Mouse (Mus musculus): ENCODE measurements at regions not wholly inside any gene's neighbourhood (a gene's known extent, or its start where the extent isn't known, plus 50 kb on each side); places are given as distances from the start of the nearest gene placed in this dataset.

DNA sequence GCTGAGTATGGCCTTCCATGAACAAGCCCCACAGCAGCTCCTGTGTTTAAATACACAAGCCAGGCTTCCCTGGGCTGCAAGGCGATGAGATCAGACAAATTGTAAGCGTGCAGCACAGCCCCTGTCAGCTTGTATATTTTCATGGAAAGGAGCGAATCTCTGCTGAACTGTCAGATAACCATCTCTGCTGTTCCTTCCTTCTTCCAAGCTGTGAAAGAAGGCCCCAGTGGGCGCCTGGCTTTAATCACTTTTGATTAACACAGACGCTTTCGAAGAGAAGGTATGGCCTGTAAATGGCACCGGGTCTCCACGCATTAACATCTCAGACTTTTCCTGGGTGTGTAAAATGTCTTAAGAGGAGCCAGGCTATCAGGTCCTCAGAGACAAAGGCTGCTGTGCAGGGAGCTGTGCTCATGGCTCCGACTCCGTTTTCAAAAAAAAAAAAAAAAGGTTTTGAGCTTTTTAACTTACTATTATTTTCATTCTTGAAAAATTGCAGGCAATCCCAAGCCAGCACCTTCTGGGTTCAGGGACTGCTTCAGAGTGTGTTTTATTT is 131.9 kb upstream of the Tmem72 start:
- TF ChIP-seq POLR2A (IDR thresholded peaks at IDR 0.05; ENCODE audit: insufficient read depth, low read length) (no peak), EP300 (IDR thresholded peaks at IDR 0.05; ENCODE audit: insufficient read depth, low read depth, low read length) (no peak), CTCF (IDR thresholded peaks at IDR 0.05; ENCODE audit: low read depth, low read length) (no peak)
- no peaks in the 10 kb centered on the region for H3K27me3 ChIP-seq (ENCODE audit: control insufficient read depth, insufficient read depth, low read length, poor library complexity, severe bottlenecking)
- no peak overlapping the region for H3K27ac ChIP-seq (ENCODE audit: insufficient read depth, low read length)
- no peaks in the 10 kb centered on the region for H3K36me3 ChIP-seq (ENCODE audit: control insufficient read depth, insufficient read depth, low read length, poor library complexity, severe bottlenecking)
- H3K4me3 ChIP-seq (ENCODE audit: low read depth, low read length) = no peak overlapping the region
- H3K9ac ChIP-seq (ENCODE audit: low read depth, poor library complexity, severe bottlenecking) = no peak overlapping the region
- no peaks in the 10 kb centered on the region for H3K9me3 ChIP-seq (replicated peaks; ENCODE audit: control insufficient read depth, insufficient read depth, low read length, poor library complexity, severe bottlenecking)
- no peaks in the 10 kb centered on the region for H3K4me1 ChIP-seq (ENCODE audit: control insufficient read depth, insufficient read depth, low read length)

- Histone ChIP-seq H3K9ac (ENCODE audit: low read depth, poor library complexity, severe bottlenecking) (no peak overlapping the region), H3K27me3 (ENCODE audit: control insufficient read depth, insufficient read depth, low read length, poor library complexity, severe bottlenecking) (no peaks in the 10 kb centered on the region), H3K4me1 (ENCODE audit: control insufficient read depth, insufficient read depth, low read length) (no peaks in the 10 kb centered on the region), H3K36me3 (ENCODE audit: control insufficient read depth, insufficient read depth, low read length, poor library complexity, severe bottlenecking) (no peaks in the 10 kb centered on the region), H3K27ac (ENCODE audit: insufficient read depth, low read length) (no peak overlapping the region), H3K4me3 (ENCODE audit: low read depth, low read length) (no peak overlapping the region), H3K9me3 (replicated peaks; ENCODE audit: control insufficient read depth, insufficient read depth, low read length, poor library complexity, severe bottlenecking) (no peaks in the 10 kb centered on the region)
- TF ChIP-seq POLR2A (IDR thresholded peaks at IDR 0.05; ENCODE audit: insufficient read depth, low read length) = no peak
- TF ChIP-seq CTCF (IDR thresholded peaks at IDR 0.05; ENCODE audit: low read depth, low read length) = no peak
- TF ChIP-seq EP300 (IDR thresholded peaks at IDR 0.05; ENCODE audit: insufficient read depth, low read depth, low read length) = no peak
These were observed 137.3 kb upstream of the Tmem72 start for GRCm38 (mm10) chr6:116854029-116854428.

- H3K27me3 ChIP-seq (ENCODE audit: control insufficient read depth, insufficient read depth, low read length, poor library complexity, severe bottlenecking) = no peaks in the 10 kb centered on the region
- TF ChIP-seq POLR2A (IDR thresholded peaks at IDR 0.05; ENCODE audit: insufficient read depth, low read length) (no peak), EP300 (IDR thresholded peaks at IDR 0.05; ENCODE audit: insufficient read depth, low read depth, low read length) (no peak), CTCF (IDR thresholded peaks at IDR 0.05; ENCODE audit: low read depth, low read length) (no peak)
- no peaks in the 10 kb centered on the region for H3K4me1 ChIP-seq (ENCODE audit: control insufficient read depth, insufficient read depth, low read length)
- H3K4me3 ChIP-seq (ENCODE audit: low read depth, low read length) = no peak overlapping the region
- H3K27ac ChIP-seq (ENCODE audit: insufficient read depth, low read length) = no peak overlapping the region
- no peak overlapping the region for H3K9ac ChIP-seq (ENCODE audit: low read depth, poor library complexity, severe bottlenecking)
- H3K9me3 ChIP-seq (replicated peaks; ENCODE audit: control insufficient read depth, insufficient read depth, low read length, poor library complexity, severe bottlenecking) = no peaks in the 10 kb centered on the region
- no peaks in the 10 kb centered on the region for H3K36me3 ChIP-seq (ENCODE audit: control insufficient read depth, insufficient read depth, low read length, poor library complexity, severe bottlenecking)
These were observed 139.4 kb upstream of the Tmem72 start for GRCm38 (mm10) chr6:116856093-116856492.

GRCm38 (mm10) chr6:116856917-116857491 is 140.3 kb upstream of the Tmem72 start:
- Histone ChIP-seq H3K27me3 (ENCODE audit: control insufficient read depth, insufficient read depth, low read length, poor library complexity, severe bottlenecking) (no peaks in the 10 kb centered on the region), H3K36me3 (ENCODE audit: control insufficient read depth, insufficient read depth, low read length, poor library complexity, severe bottlenecking) (no peaks in the 10 kb centered on the region), H3K9me3 (replicated peaks; ENCODE audit: control insufficient read depth, insufficient read depth, low read length, poor library complexity, severe bottlenecking) (no peaks in the 10 kb centered on the region), H3K4me3 (ENCODE audit: low read depth, low read length) (no peak overlapping the region), H3K27ac (ENCODE audit: insufficient read depth, low read length) (no peak overlapping the region), H3K4me1 (ENCODE audit: control insufficient read depth, insufficient read depth, low read length) (no peaks in the 10 kb centered on the region), H3K9ac (ENCODE audit: low read depth, poor library complexity, severe bottlenecking) (no peak overlapping the region)
- no peak for TF ChIP-seq CTCF (IDR thresholded peaks at IDR 0.05; ENCODE audit: low read depth, low read length)
- no peak for TF ChIP-seq POLR2A (IDR thresholded peaks at IDR 0.05; ENCODE audit: insufficient read depth, low read length)
- TF ChIP-seq EP300 (IDR thresholded peaks at IDR 0.05; ENCODE audit: insufficient read depth, low read depth, low read length) = no peak

DNA sequence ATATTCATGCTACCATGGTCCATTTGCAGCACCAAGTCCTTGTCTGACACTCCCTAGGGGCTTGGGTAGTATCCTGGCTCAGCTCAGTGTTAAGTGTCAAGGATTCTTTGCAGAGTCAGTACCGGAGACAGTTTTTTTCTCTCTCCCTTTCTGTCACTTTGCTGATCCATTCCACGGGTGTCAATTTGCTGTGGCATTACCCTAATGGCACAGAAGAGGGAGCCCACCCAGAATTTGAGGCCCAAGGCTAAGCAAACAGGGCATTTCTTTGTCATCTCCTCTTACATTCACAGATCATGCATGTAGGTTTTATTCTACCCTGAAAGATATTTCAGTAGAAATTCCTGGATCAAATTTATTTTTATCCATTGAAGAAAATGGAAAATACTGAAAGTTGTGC is 146.4 kb upstream of the Tmem72 start:
- TF ChIP-seq EP300 (IDR thresholded peaks at IDR 0.05; ENCODE audit: insufficient read depth, low read depth, low read length) = no peak
- no peak for TF ChIP-seq CTCF (IDR thresholded peaks at IDR 0.05; ENCODE audit: low read depth, low read length)
- no peak for TF ChIP-seq POLR2A (IDR thresholded peaks at IDR 0.05; ENCODE audit: insufficient read depth, low read length)
- Histone ChIP-seq H3K4me1 (ENCODE audit: control insufficient read depth, insufficient read depth, low read length) (no peaks in the 10 kb centered on the region), H3K36me3 (ENCODE audit: control insufficient read depth, insufficient read depth, low read length, poor library complexity, severe bottlenecking) (no peaks in the 10 kb centered on the region), H3K4me3 (ENCODE audit: low read depth, low read length) (no peak overlapping the region), H3K9ac (ENCODE audit: low read depth, poor library complexity, severe bottlenecking) (no peak overlapping the region), H3K27me3 (ENCODE audit: control insufficient read depth, insufficient read depth, low read length, poor library complexity, severe bottlenecking) (no peaks in the 10 kb centered on the region), H3K27ac (ENCODE audit: insufficient read depth, low read length) (no peak overlapping the region), H3K9me3 (replicated peaks; ENCODE audit: control insufficient read depth, insufficient read depth, low read length, poor library complexity, severe bottlenecking) (no peaks in the 10 kb centered on the region)

DNA sequence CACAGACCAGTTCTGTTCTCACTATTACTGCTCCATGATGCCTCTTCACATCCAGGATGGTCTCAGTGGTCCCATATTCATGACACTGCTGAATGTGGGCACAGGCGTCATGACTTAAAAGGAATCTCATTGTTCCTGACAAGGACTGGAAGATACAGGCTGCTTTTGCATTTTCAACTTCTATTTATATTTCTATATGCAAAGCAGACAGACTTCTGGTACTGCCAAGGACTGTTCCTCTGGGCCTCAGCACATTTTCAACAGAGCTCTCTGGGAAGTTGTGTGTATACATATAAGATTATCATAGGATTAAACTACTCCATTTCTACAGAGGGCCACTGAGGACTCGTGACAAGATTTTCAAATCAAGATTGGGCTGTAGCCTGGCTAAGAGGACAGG is 146.9 kb upstream of the Tmem72 start:
- H3K9ac ChIP-seq (ENCODE audit: low read depth, poor library complexity, severe bottlenecking) = no peak overlapping the region
- no peak for TF ChIP-seq CTCF (IDR thresholded peaks at IDR 0.05; ENCODE audit: low read depth, low read length)
- TF ChIP-seq EP300 (IDR thresholded peaks at IDR 0.05; ENCODE audit: insufficient read depth, low read depth, low read length) = no peak
- TF ChIP-seq POLR2A (IDR thresholded peaks at IDR 0.05; ENCODE audit: insufficient read depth, low read length) = no peak
- H3K4me1 ChIP-seq (ENCODE audit: control insufficient read depth, insufficient read depth, low read length) = no peaks in the 10 kb centered on the region

More for the DNA sequence above, 146.9 kb upstream of the Tmem72 start:
- H3K9me3 ChIP-seq (replicated peaks; ENCODE audit: control insufficient read depth, insufficient read depth, low read length, poor library complexity, severe bottlenecking) = no peaks in the 10 kb centered on the region
- no peak overlapping the region for H3K27ac ChIP-seq (ENCODE audit: insufficient read depth, low read length)
- H3K36me3 ChIP-seq (ENCODE audit: control insufficient read depth, insufficient read depth, low read length, poor library complexity, severe bottlenecking) = no peaks in the 10 kb centered on the region
- H3K4me3 ChIP-seq (ENCODE audit: low read depth, low read length) = no peak overlapping the region
- H3K27me3 ChIP-seq (ENCODE audit: control insufficient read depth, insufficient read depth, low read length, poor library complexity, severe bottlenecking) = no peaks in the 10 kb centered on the region

Measured in ES-Bruce4 (cell line).